Mouse (Mus musculus): ENCODE data around the gene Lrfn3.
A peak's percentile ranks its signal among the peaks of the same experiment; 100 is the strongest.

Lrfn3 gene

GRCm38 (mm10) chr7:30362652-30363343 is at the start of gene Lrfn3:
TSS of gene Lrfn3 (minus strand) at chr7:30362772.
- peak; percentile 72 for DNase-seq

GRCm38 (mm10) chr7:30411023-30411422 is 48.5 kb upstream of the Lrfn3 start:
- no peak for DNase-seq

- no peak for DNase-seq
These were observed 47.2 kb upstream of the Lrfn3 start for GRCm38 (mm10) chr7:30409789-30410188.

- DNase-seq = no peak
These were observed 46.1 kb upstream of the Lrfn3 start for GRCm38 (mm10) chr7:30408639-30409038.

GRCm38 (mm10) chr7:30402343-30402742 is 39.8 kb upstream of the Lrfn3 start:
- no peak for DNase-seq

GRCm38 (mm10) chr7:30399671-30400070 is 37.1 kb upstream of the Lrfn3 start:
- no peak for DNase-seq

GRCm38 (mm10) chr7:30394871-30395270 is 32.3 kb upstream of the Lrfn3 start:
- no peak for DNase-seq

GRCm38 (mm10) chr7:30394379-30394778 is 31.8 kb upstream of the Lrfn3 start:
- no peak for DNase-seq

- DNase-seq = no peak
These were observed 31.1 kb upstream of the Lrfn3 start for GRCm38 (mm10) chr7:30393631-30394030.

GRCm38 (mm10) chr7:30392746-30393520 is 30.4 kb upstream of the Lrfn3 start:
- DNase-seq = no peak

- DNase-seq = no peak
These were observed 21.5 kb upstream of the Lrfn3 start for GRCm38 (mm10) chr7:30384106-30384505.

- DNase-seq = no peak
These were observed 17.5 kb upstream of the Lrfn3 start for GRCm38 (mm10) chr7:30380061-30380460.

GRCm38 (mm10) chr7:30373501-30373962 is 11.0 kb upstream of the Lrfn3 start:
- peak; percentile 94 for DNase-seq

GRCm38 (mm10) chr7:30367466-30367865 is 4.9 kb upstream of the Lrfn3 start:
- DNase-seq = no peak

- DNase-seq = peak; percentile 17
These were observed 769 bp upstream of the Lrfn3 start for GRCm38 (mm10) chr7:30363344-30363738.

- no peak for DNase-seq
These were observed 2.5 kb downstream of the Lrfn3 start for GRCm38 (mm10) chr7:30360028-30360427.

- no peak for DNase-seq
These were observed 3.2 kb downstream of the Lrfn3 start for GRCm38 (mm10) chr7:30359276-30359865.

GRCm38 (mm10) chr7:30358378-30359186 is 4.0 kb downstream of the Lrfn3 start:
- DNase-seq = no peak

- no peak for DNase-seq
These were observed 8.5 kb downstream of the Lrfn3 start for GRCm38 (mm10) chr7:30354059-30354458.

- DNase-seq = peak; percentile 76
These were observed 9.2 kb downstream of the Lrfn3 start for GRCm38 (mm10) chr7:30353279-30353822.

GRCm38 (mm10) chr7:30347828-30348227 is 14.7 kb downstream of the Lrfn3 start:
- DNase-seq = peak; percentile 81

- DNase-seq = no peak
These were observed 15.8 kb downstream of the Lrfn3 start for GRCm38 (mm10) chr7:30346635-30347379.
